Mouse (Mus musculus) forebrain, embryonic 16.5 days (tissue): ENCODE measurements around the gene Tmie. TPM values are rescaled to one million over a fixed set of nuclear protein-coding genes. Genes with fewer than 3 reads are reported as not detected.
A peak's percentile ranks its signal among the peaks of the same experiment; 100 is the strongest.

Experiments
- ATAC-seq: fragments of 200-750 bp; cut with Nextera tagmentation; 2 replicates; pipeline ENCODE4 v1.8.0; 2017; ENCODE audit warnings: mild to moderate bottlenecking, moderate library complexity
- H3K27ac ChIP-seq: fragments of 300-500 bp; sonication (generic); 2 replicates; pipeline ENCODE4 v1.5.1; 2014; ENCODE audit warnings: low read length, control low read depth
- H3K27me3 ChIP-seq: fragments of 300-500 bp; sonication (generic); replicated peaks from 2 replicates; pipeline ENCODE4 v1.6.1; 2014; ENCODE audit warnings: low read length; ENCODE audit not compliant: control insufficient read depth, insufficient read depth
- H3K36me3 ChIP-seq: fragments of 300-500 bp; sonication (generic); 2 replicates; pipeline ENCODE4 v1.6.1; 2014; ENCODE audit not compliant: control insufficient read depth, insufficient read depth
- H3K4me1 ChIP-seq: fragments of 300-500 bp; sonication (generic); replicated peaks from 2 replicates; pipeline ENCODE4 v1.6.1; 2014; ENCODE audit warnings: low read length; ENCODE audit not compliant: control insufficient read depth, insufficient read depth
- H3K4me2 ChIP-seq: fragments of 300-500 bp; sonication (generic); 2 replicates; pipeline ENCODE4 v1.6.1; 2014; ENCODE audit warnings: mild to moderate bottlenecking, low read length, control low read depth
- H3K4me3 ChIP-seq: fragments of 300-500 bp; sonication (generic); replicated peaks from 2 replicates; pipeline ENCODE4 v1.5.1; 2014; ENCODE audit warnings: mild to moderate bottlenecking, low read length, control low read depth
- H3K9ac ChIP-seq: fragments of 300-500 bp; sonication (generic); replicated peaks from 2 replicates; pipeline ENCODE4 v1.6.1; 2014; ENCODE audit warnings: low read depth, low read length, control low read depth
- H3K9me3 ChIP-seq: fragments of 300-500 bp; sonication (generic); 2 replicates; pipeline ENCODE4 v1.6.1; 2016; ENCODE audit warnings: low read length; ENCODE audit not compliant: control insufficient read depth
- WGBS: fragments of 180-500 bp; shearing (Covaris S2); extraction: QIAGEN DNeasy Blood & Tissue Kit; methylation state at CpG from one replicate; pipeline ENCODE4 v1.1.7; 2014; 5-methylcytosine and 5-hydroxymethylcytosine counted together
- polyA plus RNA-seq: library from polyadenylated mRNA; unstranded; fragments of >200 nt; fragmentation: Nextera tagmentation; extraction: Ambion mirVana; gene quantifications from 2 replicates; pipeline ENCODE4 v1.2.1, GENCODE M21; 2015

Gene Tmie
- polyA plus RNA-seq, 1 experiment from 2014 or later = 1.8 TPM

GRCm38 (mm10) chr9:110907838-110908630, 28.1 kb upstream of the Tmie start:
- H3K4me1 ChIP-seq = no peaks in the 10 kb centered on the region

GRCm38 (mm10) chr9:110907201-110907837, 27.4 kb upstream of the Tmie start:
- Histone ChIP-seq H3K4me2 (no peak overlapping the region), H3K27ac (no peak overlapping the region), H3K4me1 (no peaks in the 10 kb centered on the region), H3K36me3 (no peaks in the 10 kb centered on the region), H3K9ac (no peak overlapping the region), H3K27me3 (no peaks in the 10 kb centered on the region), H3K9me3 (no peaks in the 10 kb centered on the region), H3K4me3 (no peak overlapping the region)
- 94% methylated on average over 11 of the region's 11 CpGs for WGBS
- ATAC-seq = no peak

More at GRCm38 (mm10) chr9:110907838-110908630, 28.1 kb upstream of the Tmie start:
- no peaks in the 10 kb centered on the region for H3K9me3 ChIP-seq
- no peak overlapping the region for H3K4me2 ChIP-seq
- H3K27ac ChIP-seq = no peak overlapping the region
- 79% methylated on average over 4 of the region's 4 CpGs for WGBS
- no peaks in the 10 kb centered on the region for H3K36me3 ChIP-seq
- no peak for ATAC-seq
- H3K27me3 ChIP-seq = no peaks in the 10 kb centered on the region
- H3K4me3 ChIP-seq = no peak overlapping the region
- no peak overlapping the region for H3K9ac ChIP-seq

- Histone ChIP-seq H3K4me2 (no peak overlapping the region), H3K27ac (no peak overlapping the region), H3K27me3 (no peaks in the 10 kb centered on the region), H3K36me3 (no peaks in the 10 kb centered on the region), H3K4me3 (no peak overlapping the region), H3K9me3 (no peaks in the 10 kb centered on the region), H3K4me1 (no peaks in the 10 kb centered on the region), H3K9ac (no peak overlapping the region)
- ATAC-seq = no peak
- WGBS = 72% methylated on average over 4 of the region's 4 CpGs
Measured at GRCm38 (mm10) chr9:110902271-110902670, 22.4 kb upstream of the Tmie start.

- Histone ChIP-seq H3K4me3 (no peak overlapping the region), H3K9ac (no peak overlapping the region), H3K36me3 (no peaks in the 10 kb centered on the region), H3K27ac (no peak overlapping the region), H3K4me2 (no peak overlapping the region), H3K27me3 (no peaks in the 10 kb centered on the region), H3K4me1 (peaks cover 4% of the 10 kb centered on the region), H3K9me3 (no peaks in the 10 kb centered on the region)
- no peak for ATAC-seq
- WGBS = 76% methylated on average over 6 of the region's 6 CpGs
Measured at GRCm38 (mm10) chr9:110901204-110901603, 21.3 kb upstream of the Tmie start.

DNA sequence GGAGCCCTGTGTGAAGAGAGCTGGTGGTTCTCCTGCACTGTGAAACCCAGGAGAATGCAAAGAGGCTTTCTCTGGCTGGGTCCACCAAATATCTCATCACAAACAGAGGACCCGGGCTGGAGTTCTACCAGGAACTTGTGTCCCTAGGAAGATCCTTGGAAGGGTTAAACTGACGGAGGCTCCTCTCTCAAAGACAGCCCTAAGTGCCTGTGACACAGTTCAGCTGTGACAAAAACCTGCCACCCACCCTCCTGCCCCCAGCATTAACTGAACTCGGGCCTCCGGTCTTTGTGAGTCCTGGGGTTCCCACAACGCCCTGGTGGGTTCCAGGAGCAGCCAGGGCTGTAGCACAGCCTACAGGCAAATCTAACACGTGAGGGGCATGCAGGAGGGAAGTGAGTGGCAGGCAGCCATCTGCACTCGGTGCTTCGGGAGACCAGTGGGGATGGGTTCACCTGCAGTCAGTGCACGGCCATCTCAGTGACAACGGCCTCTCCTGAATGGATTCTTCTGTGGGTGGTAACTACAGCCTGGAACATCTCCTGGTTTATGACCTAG, 19.6 kb upstream of the Tmie start:
- H3K27ac ChIP-seq = no peak overlapping the region

GRCm38 (mm10) chr9:110896595-110896994, 16.7 kb upstream of the Tmie start:
- no peaks in the 10 kb centered on the region for H3K27me3 ChIP-seq
- no peak overlapping the region for H3K9ac ChIP-seq
- H3K27ac ChIP-seq = no peak overlapping the region
- peak overlapping the region; percentile 34 for H3K4me2 ChIP-seq
- ATAC-seq = peak; percentile 40; the same call in 1 of the 2 replicates
- 5% methylated on average over 6 of the region's 6 CpGs for WGBS
- H3K4me1 ChIP-seq = peaks cover 5% of the 10 kb centered on the region
- no peak overlapping the region for H3K4me3 ChIP-seq
- no peaks in the 10 kb centered on the region for H3K9me3 ChIP-seq
- H3K36me3 ChIP-seq = no peaks in the 10 kb centered on the region

More for the DNA sequence above, 19.6 kb upstream of the Tmie start:
- no peaks in the 10 kb centered on the region for H3K36me3 ChIP-seq
- WGBS = 55% methylated on average over 10 of the region's 10 CpGs
- H3K9me3 ChIP-seq = no peaks in the 10 kb centered on the region
- no peak overlapping the region for H3K4me2 ChIP-seq
- no peak overlapping the region for H3K4me3 ChIP-seq
- H3K4me1 ChIP-seq = peaks cover 5% of the 10 kb centered on the region
- no peak for ATAC-seq
- H3K27me3 ChIP-seq = no peaks in the 10 kb centered on the region
- H3K9ac ChIP-seq = no peak overlapping the region

- H3K9me3 ChIP-seq = no peaks in the 10 kb centered on the region
- no peaks in the 10 kb centered on the region for H3K36me3 ChIP-seq
- H3K4me1 ChIP-seq = peaks cover 5% of the 10 kb centered on the region
- peak overlapping the region; percentile 34 for H3K4me2 ChIP-seq
- 14% methylated on average over 7 of the region's 7 CpGs for WGBS
- H3K27ac ChIP-seq = no peak overlapping the region
- ATAC-seq = peak; percentile 18; the same call in 1 of the 2 replicates
- H3K27me3 ChIP-seq = no peaks in the 10 kb centered on the region
- no peak overlapping the region for H3K9ac ChIP-seq
- no peak overlapping the region for H3K4me3 ChIP-seq
Measured at GRCm38 (mm10) chr9:110895994-110896393, 16.1 kb upstream of the Tmie start.

- ATAC-seq = no peak
- H3K27ac ChIP-seq = no peak overlapping the region
Measured at GRCm38 (mm10) chr9:110895507-110895906, 15.6 kb upstream of the Tmie start.

GRCm38 (mm10) chr9:110893429-110893828, 13.5 kb upstream of the Tmie start:
- 66% methylated on average over 10 of the region's 10 CpGs for WGBS
- Histone ChIP-seq H3K27me3 (no peaks in the 10 kb centered on the region), H3K27ac (no peak overlapping the region), H3K4me2 (no peak overlapping the region), H3K9me3 (no peaks in the 10 kb centered on the region), H3K4me1 (peaks cover 5% of the 10 kb centered on the region), H3K36me3 (no peaks in the 10 kb centered on the region), H3K4me3 (no peak overlapping the region), H3K9ac (no peak overlapping the region)
- no peak for ATAC-seq

More at GRCm38 (mm10) chr9:110895507-110895906, 15.6 kb upstream of the Tmie start:
- Histone ChIP-seq H3K36me3 (no peaks in the 10 kb centered on the region), H3K4me1 (peaks cover 5% of the 10 kb centered on the region), H3K4me2 (no peak overlapping the region), H3K9me3 (no peaks in the 10 kb centered on the region), H3K27me3 (no peaks in the 10 kb centered on the region), H3K4me3 (no peak overlapping the region), H3K9ac (no peak overlapping the region)
- WGBS = 59% methylated on average over 5 of the region's 5 CpGs
